Mouse (Mus musculus) heart, embryonic 12.5 days (tissue): ENCODE results near the gene Kcnip2. TPM values are rescaled to one million over a fixed set of nuclear protein-coding genes. Genes with fewer than 3 reads are reported as not detected.

ENCODE experiments used
- ATAC-seq: fragments of 200-750 bp; cut with Nextera tagmentation; 2 replicates; pipeline ENCODE4 v1.8.0; 2017; ENCODE audit warnings: moderate TSS enrichment, moderate library complexity; ENCODE audit not compliant: insufficient number of reproducible peaks, low FRiP score
- H3K27ac ChIP-seq: fragments of 300-500 bp; sonication (generic); 2 replicates; pipeline ENCODE4 v1.5.1; 2016; ENCODE audit warnings: mild to moderate bottlenecking, moderate library complexity; ENCODE audit not compliant: poor library complexity, severe bottlenecking
- H3K27me3 ChIP-seq: fragments of 300-500 bp; sonication (generic); replicated peaks from 2 replicates; pipeline ENCODE4 v1.6.1; 2016; ENCODE audit warnings: mild to moderate bottlenecking, moderate library complexity
- H3K36me3 ChIP-seq: fragments of 300-500 bp; sonication (generic); 2 replicates; pipeline ENCODE4 v1.6.1; 2016; ENCODE audit warnings: mild to moderate bottlenecking, moderate library complexity
- H3K4me1 ChIP-seq: fragments of 300-500 bp; sonication (generic); replicated peaks from 2 replicates; pipeline ENCODE4 v1.6.1; 2016; ENCODE audit warnings: mild to moderate bottlenecking
- H3K4me2 ChIP-seq: fragments of 300-500 bp; sonication (generic); 2 replicates; pipeline ENCODE4 v1.6.1; 2016; ENCODE audit warnings: mild to moderate bottlenecking, moderate library complexity
- H3K4me3 ChIP-seq: fragments of 300-500 bp; sonication (generic); 2 replicates; pipeline ENCODE4 v1.5.1; 2016; ENCODE audit warnings: mild to moderate bottlenecking
- H3K9ac ChIP-seq: fragments of 300-500 bp; sonication (generic); 2 replicates; pipeline ENCODE4 v1.6.1; 2016; ENCODE audit warnings: mild to moderate bottlenecking, moderate library complexity
- H3K9me3 ChIP-seq: fragments of 300-500 bp; sonication (generic); replicated peaks from 2 replicates; pipeline ENCODE4 v1.6.1; 2016; ENCODE audit warnings: mild to moderate bottlenecking, moderate library complexity
- WGBS: fragments of 180-500 bp; shearing (Covaris S2); methylation state at CpG from one replicate; pipeline ENCODE4 v1.1.7; 2016; 5-methylcytosine and 5-hydroxymethylcytosine counted together
- polyA plus RNA-seq: library from polyadenylated mRNA; unstranded; fragments of >200 nt; fragmentation: Nextera tagmentation; extraction: Ambion mirVana; gene quantifications from 2 replicates; pipeline ENCODE4 v1.2.1, GENCODE M21; 2016

Gene Kcnip2
- polyA plus RNA-seq, 1 experiment from 2014 or later, result 0.56 TPM

- Histone ChIP-seq H3K4me2 (peak overlapping the region; percentile 61), H3K4me3 (peak overlapping the region; percentile 25), H3K36me3 (no peaks in the 10 kb centered on the region), H3K27me3 (peaks cover 52% of the 10 kb centered on the region), H3K4me1 (peaks cover 57% of the 10 kb centered on the region), H3K9me3 (no peaks in the 10 kb centered on the region), H3K27ac (no peak overlapping the region), H3K9ac (no peak overlapping the region)
- WGBS, result 7% methylated on average over 29 of the region's 29 CpGs
- no peak for ATAC-seq
Observed at GRCm38 (mm10) chr19:45746153-45747020, 69.5 kb downstream of the Kcnip2 start.

DNA sequence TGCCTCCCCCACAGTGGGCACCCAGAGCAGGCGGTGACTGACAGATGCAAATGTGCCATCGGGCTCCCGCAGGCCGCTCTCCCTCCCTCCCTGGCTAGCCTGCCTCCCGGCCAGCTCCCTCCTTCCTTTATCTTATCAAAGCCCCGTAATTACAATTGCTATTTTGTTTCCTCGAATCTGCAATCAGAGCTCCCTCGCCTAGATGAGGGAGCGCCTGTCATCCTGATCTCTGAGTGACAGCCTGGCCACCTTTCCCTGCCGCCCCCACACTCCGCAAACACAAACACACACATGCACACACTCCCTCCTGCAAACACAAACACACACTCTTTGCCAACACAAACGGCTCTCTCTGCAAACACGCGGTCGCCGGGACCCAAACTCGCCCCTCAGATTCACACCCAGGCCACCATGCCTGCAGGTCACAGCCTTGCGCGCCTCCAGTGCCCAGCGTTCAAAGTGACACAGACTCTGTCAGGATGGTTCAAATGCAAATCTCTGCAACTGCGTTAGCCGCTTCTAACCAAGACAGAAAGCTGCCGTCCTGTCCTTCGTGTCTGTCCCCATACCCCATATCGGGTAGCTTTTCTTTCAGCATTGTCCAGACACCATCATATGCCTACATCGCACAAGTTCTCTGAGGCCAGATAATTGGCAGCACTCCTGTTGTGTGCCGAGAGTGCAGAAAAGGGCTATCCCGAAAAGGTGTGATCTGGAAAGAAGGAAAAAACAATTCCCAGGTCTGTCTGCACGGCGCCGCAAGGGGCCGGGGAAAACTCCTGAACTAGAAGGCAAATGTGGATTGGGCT is 70.3 kb downstream of the Kcnip2 start:
- no peak overlapping the region for H3K27ac ChIP-seq
- peak overlapping the region; percentile 25 for H3K4me3 ChIP-seq
- peak overlapping the region; percentile 61 for H3K4me2 ChIP-seq
- peaks cover 57% of the 10 kb centered on the region for H3K4me1 ChIP-seq
- H3K27me3 ChIP-seq, result peaks cover 60% of the 10 kb centered on the region
- 1% methylated on average over 32 of the region's 32 CpGs for WGBS
- H3K9me3 ChIP-seq, result no peaks in the 10 kb centered on the region
- H3K9ac ChIP-seq, result peak overlapping the region; percentile 43; the same call in 1 of the 2 replicates
- no peaks in the 10 kb centered on the region for H3K36me3 ChIP-seq
- ATAC-seq, result no peak

- H3K36me3 ChIP-seq, result no peaks in the 10 kb centered on the region
- ATAC-seq, result no peak
- peaks cover 78% of the 10 kb centered on the region for H3K27me3 ChIP-seq
- H3K9ac ChIP-seq, result no peak overlapping the region
- WGBS, result 14% methylated on average over 7 of the region's 7 CpGs
- H3K9me3 ChIP-seq, result no peaks in the 10 kb centered on the region
- no peak overlapping the region for H3K4me3 ChIP-seq
- H3K4me2 ChIP-seq, result peak overlapping the region; percentile 93; the same call in 1 of the 2 replicates
- H3K27ac ChIP-seq, result no peak overlapping the region
- peaks cover 49% of the 10 kb centered on the region for H3K4me1 ChIP-seq
Observed at GRCm38 (mm10) chr19:45743619-45744018, 72.2 kb downstream of the Kcnip2 start.

DNA sequence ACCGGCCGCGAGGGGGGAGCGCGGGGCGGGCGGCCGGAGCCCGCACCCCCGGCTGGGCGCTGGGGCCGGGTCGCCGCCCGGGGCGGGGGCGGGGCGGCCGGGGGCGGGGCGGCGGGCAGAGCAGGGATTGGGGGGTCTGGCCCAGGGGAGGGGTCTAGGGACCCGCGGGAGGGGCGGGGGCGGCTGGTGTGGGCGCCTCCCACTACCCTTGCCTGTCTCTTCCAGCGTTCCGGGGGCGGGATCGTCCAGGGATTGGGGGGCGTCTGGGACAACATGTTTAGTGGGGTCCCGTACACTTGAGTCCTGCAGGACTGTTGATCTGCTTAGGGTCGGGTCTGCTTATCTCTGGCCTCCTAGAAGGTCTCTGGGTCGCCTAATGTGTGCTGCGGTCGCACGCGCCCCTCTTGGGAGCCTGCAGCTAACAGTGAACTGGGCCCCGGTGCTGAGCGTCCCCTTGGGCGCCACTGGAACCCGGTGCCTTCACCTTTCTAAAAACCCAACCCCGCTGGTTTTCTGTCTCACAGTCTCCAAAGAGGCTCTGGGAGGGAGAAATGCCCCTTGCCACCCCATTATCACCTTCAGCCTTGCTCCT is 72.8 kb downstream of the Kcnip2 start:
- Histone ChIP-seq H3K4me2 (peak overlapping the region; percentile 93), H3K36me3 (no peaks in the 10 kb centered on the region), H3K4me1 (peaks cover 44% of the 10 kb centered on the region), H3K4me3 (peak overlapping the region; percentile 56), H3K27me3 (peaks cover 83% of the 10 kb centered on the region), H3K9ac (peak overlapping the region; percentile 42; the same call in 1 of the 2 replicates), H3K9me3 (no peaks in the 10 kb centered on the region), H3K27ac (no peak overlapping the region)
- WGBS, result 2% methylated on average over 24 of the region's 44 CpGs
- no peak for ATAC-seq

- under 1% methylated on average over 52 of the region's 68 CpGs for WGBS
- Histone ChIP-seq H3K36me3 (no peaks in the 10 kb centered on the region), H3K4me2 (peak within 1 kb of the TSS; percentile 93), H3K9ac (peak within 1 kb of the TSS; percentile 42), H3K27me3 (peaks cover 90% of the 10 kb centered on the region), H3K9me3 (no peaks in the 10 kb centered on the region), H3K4me1 (peaks cover 43% of the 10 kb centered on the region), H3K4me3 (peak within 1 kb of the TSS; percentile 56), H3K27ac (no peak within 1 kb of the TSS)
- no peak for ATAC-seq
Observed at GRCm38 (mm10) chr19:45742218-45742983, 73.5 kb downstream of the Kcnip2 start, which contains the start of gene Fgf8. Gene Fgf8 (minus strand): TSS chr19:45742915.

Other genes with a start within 250 kb of the Kcnip2 start
- gene Fbxw4, start 155.7 kb downstream of the Kcnip2 start, polyA plus RNA-seq, result 4.3 and 4.8 TPM in 2 replicates
- not detected in 2 replicates for gene Fgf8, start 73.1 kb downstream of the Kcnip2 start, polyA plus RNA-seq
- gene Npm3, start 66.5 kb downstream of the Kcnip2 start, polyA plus RNA-seq, result 9.5 and 11.2 TPM in 2 replicates
- gene Mgea5, start 32.2 kb downstream of the Kcnip2 start, polyA plus RNA-seq, result 51.7 and 52.8 TPM in 2 replicates
- 13.6 and 16.5 TPM in 2 replicates for gene Armh3, start 182.4 kb upstream of the Kcnip2 start, polyA plus RNA-seq
- gene Hps6, start 187.4 kb upstream of the Kcnip2 start, polyA plus RNA-seq, result 6.6 and 7.3 TPM in 2 replicates
- 30.6 and 37.9 TPM in 2 replicates for gene Pprc1, start 228.8 kb upstream of the Kcnip2 start, polyA plus RNA-seq
- gene Ldb1, start 229.2 kb upstream of the Kcnip2 start, polyA plus RNA-seq, result 84.2 and 85.0 TPM in 2 replicates